Mouse (Mus musculus): Measurements from ENCODE around the gene Safb2.
"Not testable (repeated sequence)": the region's sequence is repeated elsewhere in the genome, so short reads cannot be mapped to it uniquely, and the experiment has no call there.

Gene Safb2

DNA sequence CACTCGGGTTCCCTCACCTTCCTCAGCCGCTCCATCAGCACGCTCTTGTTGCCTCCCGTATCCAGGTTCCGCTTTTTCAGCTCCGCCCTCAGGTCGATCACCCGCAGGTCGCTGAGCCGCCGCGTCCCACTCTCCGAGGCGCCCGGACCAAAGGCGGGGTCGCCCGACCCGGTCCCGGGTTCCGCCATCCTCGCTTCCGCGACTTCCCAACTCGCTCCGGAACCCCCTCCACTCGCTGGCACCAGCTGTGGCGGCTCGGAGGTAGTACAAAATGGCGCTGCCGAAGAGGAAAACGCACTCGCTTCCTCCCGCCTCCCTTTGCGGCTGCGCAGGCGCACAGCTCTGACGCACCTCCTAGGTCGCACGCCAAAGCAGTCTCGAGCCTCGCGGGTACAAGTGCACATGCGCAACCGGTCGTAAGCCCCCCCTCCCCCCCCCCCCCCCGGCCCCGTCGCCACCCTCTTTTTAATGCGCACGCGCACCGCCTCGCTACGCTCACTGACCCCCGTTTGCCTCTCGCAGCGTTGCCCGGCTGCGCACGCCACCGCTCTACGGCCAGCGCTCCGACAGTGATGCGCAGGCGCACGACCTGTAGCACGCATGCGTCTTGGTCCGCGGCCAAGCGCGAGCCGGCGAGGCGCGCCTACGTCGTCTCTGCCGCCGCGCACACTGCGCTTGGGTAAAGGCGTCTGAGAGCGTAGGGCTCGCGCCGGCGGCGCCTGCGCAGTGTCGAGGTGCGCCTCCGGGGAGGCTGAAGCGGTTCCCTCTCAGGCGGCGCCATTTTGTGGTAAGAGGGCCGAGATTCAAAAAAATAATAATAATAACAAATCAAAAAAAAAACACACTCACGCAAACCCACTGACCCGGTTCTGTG, at the start of gene Safb2, which contains the start of gene Safb:
Safb2 (minus strand) TSS at position 329 of the 874 bp plus-strand sequence.
Safb (plus strand) TSS at position 569 of the 874 bp plus-strand sequence.
- DNase-seq (ENCODE audit: low spot score), result peak; percentile 96

DNA sequence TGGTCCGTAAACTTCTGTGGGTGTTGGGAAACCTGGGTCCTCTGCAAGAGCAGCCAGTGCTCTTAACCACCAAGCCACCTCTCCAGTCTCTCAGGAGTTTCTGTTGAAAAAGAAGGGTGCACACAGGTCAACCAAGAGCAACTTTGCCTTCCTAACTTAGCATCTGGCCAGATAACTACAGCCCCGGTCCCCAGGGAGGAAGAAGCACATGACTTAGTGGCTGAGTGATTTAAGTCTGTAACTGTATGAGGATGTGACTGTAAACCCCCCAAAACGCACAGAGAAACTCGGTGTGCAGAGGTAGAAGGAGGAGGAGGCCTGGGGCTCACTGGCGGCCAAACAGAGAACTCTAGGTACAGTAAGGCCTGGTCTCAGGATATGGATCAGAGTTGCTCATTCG, 49.6 kb upstream of the Safb2 start:
- no peak for DNase-seq (ENCODE audit: low spot score)

DNA sequence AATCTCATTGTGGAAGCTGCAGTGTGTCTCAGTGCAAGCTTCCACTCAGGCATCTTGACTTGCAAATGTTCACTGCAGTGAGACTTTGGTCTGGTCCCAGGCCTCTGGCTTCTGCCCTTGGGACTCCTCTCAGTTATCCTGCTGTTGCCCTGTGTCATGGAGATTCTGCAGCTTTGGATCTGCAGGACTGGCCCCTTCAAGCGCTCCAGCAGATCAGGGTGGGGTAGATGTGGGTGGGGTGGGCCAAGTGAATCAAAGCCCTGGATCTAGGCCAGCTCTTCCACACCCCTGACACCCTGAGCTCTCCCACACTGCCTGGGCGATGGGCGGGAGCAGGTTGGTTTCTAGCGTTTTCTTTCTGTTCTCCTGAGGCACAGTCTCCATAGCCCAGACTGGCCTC, 47.4 kb upstream of the Safb2 start:
- no peak for DNase-seq (ENCODE audit: low spot score)

DNA sequence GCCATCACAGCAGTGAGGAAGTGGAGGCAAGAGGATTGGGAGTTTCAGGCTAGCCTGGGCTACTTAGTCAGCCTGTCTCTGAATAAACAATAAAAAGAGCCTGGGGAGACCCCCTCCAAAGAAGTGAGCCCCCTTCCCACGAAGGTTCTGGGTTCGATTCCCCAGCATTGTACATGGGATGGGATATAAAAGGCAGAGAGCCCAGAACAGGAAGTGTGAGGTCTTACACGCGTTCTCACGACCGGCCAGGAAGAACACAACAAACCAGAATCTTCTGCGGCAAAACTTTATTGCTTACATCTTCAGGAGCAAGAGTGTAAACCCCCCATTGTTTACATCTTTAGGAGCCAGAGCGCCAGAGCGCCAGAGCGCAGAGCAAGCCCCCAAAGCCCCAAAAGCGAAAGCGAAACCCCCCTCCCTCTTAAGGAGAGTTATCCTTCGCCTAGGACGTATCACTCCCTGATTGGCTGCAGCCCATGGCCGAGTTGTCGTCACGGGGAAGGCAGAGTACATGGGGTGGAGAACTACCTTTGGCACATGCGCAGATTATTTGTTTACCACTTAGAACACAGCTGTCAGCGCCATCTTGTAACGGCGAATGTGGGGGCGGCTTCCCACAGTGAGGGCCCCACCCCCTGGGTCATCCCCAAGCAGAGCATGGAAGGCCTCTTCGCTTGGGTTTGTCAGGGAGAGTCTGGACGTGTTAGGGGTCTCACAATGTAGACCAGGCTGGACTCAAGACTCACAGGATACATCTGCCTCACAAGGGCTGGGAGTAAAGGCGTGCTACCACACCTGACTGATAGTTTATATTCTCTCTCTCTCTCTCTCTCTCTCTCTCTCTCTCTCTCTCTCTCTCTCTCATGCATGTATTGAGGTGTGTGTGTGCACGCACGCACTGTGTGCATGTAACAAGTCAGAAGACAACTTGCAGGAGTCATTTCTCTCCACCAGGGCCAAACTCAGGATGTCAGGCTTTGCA, 45.7 kb upstream of the Safb2 start:
- DNase-seq (ENCODE audit: low spot score), result not testable (repeated sequence)

DNA sequence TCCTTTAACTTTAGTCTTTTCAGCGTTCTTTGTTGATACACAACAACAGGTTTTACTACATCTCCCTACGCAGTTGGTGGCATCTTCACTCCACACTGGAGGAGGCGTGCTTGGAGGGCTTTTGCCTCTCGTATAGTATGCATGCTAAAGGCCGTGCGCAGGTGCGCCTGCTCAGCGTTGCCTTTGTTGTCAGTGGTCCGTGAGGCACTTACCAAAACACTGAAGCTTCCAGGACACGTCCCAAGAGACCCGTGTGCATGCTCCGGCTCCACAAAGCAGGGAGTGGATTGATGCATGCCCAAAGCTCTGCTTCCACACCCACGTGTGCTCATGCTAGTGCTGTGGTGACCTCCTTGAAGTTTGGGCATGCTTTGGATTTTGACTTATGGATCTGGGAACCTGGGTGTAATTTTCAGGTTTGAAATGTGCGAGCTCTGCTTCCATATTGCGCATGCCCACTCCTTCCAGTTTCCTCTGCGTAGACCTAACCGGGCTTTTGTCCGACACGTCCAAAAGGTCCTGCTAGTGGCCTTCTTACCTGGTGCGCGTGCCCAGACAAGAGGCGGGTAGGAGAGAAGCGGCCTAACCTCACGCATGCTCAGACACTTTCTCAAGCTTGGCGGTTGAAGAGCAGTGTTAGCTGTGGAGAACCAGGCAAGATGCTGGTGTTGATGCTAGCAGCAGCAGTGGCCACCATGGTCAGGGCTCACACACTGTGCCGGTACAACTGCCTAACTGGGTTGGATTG, 43.3 kb upstream of the Safb2 start, which contains the start of gene Catsperd:
Catsperd (plus strand) TSS at position 614 of the 748 bp plus-strand sequence.
- DNase-seq (ENCODE audit: low spot score), result no peak

DNA sequence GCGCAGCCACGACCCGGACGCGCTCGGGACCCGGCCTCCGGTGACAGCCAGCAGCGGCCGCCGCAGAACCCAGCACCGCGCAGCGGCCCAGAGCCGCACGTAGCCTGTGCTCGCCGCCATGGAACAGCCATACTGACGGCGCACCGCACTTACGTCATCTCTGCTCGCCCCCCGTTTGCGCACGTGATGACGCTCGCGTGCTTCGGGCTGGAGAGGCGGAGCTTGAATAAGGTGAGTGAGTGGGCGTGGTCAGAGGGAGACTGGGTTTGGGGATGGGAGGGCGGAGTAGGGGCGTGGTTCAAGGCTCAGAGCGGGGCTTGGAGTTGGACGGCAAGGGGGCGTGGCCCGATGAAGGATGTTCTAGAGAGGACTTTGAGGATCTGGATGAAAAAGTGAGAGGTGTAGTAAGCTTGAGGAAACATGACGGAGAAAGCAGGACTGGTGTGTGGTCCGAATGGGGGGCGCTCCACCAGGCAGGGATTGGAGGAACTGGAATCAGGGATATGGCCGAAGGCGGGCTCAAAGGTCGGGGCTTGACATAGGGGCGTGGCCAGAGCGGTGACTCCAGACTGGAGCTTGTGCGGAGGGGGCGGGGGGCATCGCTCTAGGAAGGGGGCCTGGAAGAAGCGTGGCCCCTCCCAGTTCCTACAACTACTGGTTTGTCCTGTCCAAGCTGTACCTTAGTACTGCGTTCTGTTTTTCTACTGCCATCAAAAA, 42.5 kb upstream of the Safb2 start, which contains the start of gene Lonp1:
Lonp1 (minus strand) TSS at position 134 of the 717 bp plus-strand sequence.
- DNase-seq (ENCODE audit: low spot score), result peak; percentile 96

DNA sequence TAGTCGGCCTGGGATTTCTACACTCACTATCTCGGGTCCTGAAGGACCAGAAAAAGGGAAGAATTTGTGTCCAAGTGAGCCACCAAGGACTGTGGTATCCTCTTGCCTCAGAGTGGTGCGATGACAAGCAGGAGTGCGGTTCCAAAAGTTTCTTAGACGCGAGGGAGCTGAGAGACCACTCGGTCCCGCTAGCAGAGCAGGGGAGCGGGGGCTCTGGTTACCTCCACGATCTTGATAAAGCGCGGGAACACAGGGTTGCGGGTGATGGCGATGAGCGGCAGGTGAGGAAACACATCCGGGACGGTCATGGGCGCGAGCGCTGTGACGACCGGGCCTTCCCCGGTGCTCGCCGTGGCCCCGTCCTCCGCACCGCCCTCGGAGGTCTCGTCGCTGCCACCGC, 41.9 kb upstream of the Safb2 start:
- DNase-seq (ENCODE audit: low spot score), result no peak

DNA sequence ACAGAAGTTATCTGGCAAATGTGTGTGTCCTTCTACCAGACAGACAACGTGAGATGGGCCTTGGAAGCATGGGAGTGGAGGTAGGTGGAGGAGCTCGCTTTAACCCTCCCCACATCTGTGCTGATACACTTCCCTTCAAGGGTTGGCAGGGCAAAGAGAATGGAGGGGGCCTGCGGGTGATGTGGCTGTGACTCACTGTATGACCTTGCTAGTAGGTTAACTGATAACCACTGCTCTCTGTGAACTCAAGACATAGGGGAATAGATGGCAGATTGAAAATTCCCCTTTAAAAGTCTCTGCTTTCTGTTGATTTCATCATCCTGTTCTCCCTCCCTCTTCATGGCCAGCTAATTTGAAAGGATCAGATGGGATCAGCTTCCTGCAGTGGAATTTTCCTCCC, 41.1 kb upstream of the Safb2 start:
- DNase-seq (ENCODE audit: low spot score), result no peak

DNA sequence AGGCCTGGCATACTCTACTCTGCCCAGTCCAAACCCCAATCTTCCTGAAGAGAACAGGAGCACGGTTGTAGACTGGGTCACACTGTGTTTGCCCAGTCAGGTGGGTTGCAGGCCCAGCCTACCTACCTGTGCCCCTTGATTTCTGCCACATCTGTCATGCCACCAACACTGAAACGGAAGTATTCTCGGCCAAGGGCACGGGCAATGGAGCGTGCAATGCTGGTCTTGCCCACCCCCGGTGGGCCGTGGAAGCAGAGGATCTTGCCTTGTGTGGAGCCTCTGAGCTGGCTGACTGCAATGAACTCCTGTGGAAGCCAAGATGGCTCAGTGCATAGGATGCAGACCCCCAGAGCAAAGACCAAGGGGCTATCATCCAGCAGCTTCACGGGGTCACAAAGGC, 33.2 kb upstream of the Safb2 start:
- no peak for DNase-seq (ENCODE audit: low spot score)

DNA sequence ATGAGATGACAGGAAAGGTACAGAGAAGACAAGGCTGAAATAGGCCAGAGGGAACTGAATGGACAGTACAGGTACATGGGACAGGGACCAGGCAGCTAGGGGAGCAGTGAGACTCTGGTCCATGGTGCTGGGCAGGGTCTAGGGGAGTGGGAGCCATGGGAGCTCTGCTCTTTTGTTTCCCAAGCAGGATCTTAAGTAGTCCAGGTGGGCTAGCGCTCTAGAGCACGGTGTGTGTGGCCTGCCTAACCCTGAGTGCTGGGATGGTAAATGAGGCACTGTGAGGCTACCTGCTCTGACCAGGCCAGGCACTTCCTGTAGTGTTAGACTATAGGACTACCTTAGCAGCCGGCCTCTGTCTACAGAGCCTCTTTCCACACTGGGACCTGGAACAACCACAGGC, 32.3 kb upstream of the Safb2 start:
- DNase-seq (ENCODE audit: low spot score), result no peak

DNA sequence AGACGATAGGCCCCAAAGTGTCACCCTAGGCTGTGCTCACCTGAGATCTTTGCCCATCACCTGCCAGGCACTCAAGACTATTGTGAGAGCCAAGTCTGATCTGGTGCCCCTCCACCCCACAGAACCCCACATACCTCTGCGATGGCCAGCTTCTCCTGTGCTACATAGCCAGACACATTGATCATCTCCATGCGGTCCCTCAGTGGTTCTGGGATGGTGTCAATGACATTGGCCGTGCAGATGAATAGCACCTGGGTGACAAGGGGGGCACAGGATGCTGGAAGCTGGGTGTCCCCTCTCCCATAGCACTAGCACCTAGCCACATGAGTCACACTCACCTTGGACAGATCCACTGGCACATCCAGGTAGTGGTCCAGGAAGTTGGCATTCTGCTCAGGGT, 31.4 kb upstream of the Safb2 start:
- DNase-seq (ENCODE audit: low spot score), result no peak

DNA sequence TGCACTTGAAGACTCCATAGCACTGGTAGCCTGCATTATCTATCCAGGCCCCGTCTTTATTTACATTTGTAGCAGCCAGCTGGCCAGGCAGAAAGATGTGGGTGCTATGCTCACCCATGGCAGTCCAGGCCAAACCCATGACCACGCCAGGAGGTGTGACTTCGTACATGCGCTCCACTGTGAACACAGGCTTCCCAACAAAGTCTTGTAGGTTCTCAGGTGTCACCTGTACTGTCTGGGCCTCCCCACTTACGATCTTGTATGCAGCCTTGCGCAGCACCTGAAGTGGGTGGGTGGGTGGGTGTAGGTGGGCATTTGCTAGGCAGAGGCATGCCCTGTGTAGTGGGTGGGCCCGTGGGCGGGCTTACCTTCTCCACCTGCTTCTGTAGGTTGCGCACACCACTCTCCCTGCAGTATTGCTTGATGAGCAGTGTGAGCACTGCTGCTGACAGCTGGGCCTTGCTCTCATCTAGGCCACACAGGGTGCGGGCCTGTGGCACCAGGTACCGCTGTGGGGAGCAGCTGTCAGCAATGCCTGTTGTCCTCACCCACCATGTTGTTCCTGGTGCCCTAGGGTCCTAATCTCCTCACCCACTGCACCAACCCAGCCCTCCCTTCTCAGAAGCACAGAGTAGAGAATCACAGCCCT, 30.9 kb upstream of the Safb2 start:
- no peak for DNase-seq (ENCODE audit: low spot score)

DNA sequence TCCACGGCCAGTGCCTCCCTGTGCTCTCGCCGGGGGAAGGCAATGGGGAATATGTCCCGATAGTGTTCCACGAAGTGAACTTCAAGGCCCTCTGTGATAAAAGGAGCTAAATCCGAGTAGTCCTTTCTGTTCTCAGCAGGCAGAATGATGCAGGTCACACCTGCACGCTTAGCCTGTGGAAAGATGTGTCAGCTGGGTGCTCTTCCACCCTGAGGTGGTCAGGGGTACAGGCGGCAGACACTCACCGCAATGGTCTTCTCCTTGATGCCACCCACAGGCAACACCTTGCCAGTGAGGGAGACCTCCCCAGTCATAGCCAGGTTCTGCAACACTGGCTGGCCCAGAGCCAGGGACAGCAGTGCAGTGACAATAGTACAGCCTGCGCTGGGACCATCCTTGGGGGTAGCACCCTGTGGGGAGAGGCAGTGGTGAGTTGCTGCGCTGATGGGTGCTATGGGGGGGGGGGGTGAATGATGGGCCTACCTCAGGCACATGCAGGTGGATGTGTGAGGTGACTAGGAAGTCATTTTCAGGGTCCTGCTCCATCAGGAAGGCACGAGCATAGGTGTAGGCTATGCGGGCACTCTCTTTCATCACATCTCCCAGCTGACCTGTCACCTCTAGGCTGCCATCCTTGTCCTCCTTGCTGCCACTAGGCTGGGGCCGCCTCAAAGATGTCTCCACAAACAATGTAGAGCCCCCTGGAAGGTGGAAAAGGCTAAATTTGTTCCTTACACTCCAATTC, 30.2 kb upstream of the Safb2 start:
- no peak for DNase-seq (ENCODE audit: low spot score)

DNA sequence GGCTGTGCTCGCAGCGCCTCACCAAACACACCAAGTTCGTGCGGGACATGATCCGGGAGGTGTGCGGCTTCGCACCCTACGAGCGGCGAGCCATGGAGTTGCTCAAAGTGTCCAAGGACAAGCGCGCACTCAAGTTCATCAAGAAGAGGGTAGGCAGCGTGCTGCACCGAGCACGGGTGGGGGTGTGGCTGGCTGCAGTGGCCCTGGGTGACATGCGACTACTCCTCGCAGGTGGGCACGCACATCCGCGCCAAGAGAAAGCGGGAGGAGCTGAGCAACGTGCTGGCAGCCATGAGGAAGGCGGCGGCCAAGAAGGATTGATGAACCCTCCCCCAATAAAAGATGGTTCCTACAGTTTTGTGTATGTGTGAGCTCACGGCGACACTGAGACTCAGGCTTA, 29.5 kb upstream of the Safb2 start:
- DNase-seq (ENCODE audit: low spot score), result not testable (repeated sequence)

DNA sequence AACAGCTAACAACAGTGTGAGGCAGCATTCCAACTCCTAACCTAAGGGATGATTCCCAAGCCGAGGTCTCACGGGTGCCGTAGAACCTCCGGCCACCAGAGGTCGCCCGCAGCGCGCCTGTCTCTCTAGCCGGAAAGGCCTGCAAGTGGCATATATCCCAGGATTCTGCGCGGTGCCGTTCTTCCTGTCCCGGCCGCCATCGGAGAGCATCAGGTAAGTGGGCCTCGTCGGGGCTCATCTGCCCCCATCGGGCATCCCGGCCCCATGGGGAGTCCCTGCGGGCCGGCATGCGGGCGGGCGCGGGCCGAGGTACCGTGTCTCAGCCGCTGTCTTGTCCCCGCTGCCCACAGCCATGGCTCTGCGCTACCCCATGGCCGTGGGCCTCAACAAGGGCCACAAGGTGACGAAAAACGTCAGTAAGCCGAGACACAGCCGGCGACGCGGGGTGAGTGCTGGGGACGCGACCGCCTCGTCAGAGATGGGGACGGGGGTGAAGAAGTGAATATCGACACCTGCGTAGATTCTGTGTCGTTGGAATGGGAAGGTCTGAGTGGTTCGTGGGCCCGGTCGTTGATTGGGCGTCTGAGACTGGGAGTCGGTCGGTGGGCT, 29.0 kb upstream of the Safb2 start, which contains the start of gene Rpl36:
Rpl36 (plus strand) TSS at position 181 of the 609 bp plus-strand sequence.
- peak; percentile 87 for DNase-seq (ENCODE audit: low spot score)

DNA sequence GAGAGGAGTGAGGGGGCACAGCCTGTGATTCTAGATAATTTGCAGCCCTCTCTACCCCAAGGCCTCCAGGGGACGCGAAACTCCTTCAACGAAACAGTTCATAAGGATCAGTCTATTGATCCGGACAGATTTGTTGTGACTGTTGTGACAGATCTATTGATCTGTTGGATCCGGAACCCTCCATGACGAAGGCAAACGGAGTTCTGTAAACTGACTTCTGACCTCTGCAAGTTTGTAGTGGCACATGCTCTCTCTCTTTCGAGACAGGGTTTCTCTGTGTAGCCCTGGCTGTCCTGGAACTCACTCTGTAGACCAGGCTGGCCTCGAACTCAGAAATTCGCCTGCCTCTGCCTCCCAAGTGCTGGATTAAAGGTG, 28.2 kb upstream of the Safb2 start:
- not testable (repeated sequence) for DNase-seq (ENCODE audit: low spot score)

DNA sequence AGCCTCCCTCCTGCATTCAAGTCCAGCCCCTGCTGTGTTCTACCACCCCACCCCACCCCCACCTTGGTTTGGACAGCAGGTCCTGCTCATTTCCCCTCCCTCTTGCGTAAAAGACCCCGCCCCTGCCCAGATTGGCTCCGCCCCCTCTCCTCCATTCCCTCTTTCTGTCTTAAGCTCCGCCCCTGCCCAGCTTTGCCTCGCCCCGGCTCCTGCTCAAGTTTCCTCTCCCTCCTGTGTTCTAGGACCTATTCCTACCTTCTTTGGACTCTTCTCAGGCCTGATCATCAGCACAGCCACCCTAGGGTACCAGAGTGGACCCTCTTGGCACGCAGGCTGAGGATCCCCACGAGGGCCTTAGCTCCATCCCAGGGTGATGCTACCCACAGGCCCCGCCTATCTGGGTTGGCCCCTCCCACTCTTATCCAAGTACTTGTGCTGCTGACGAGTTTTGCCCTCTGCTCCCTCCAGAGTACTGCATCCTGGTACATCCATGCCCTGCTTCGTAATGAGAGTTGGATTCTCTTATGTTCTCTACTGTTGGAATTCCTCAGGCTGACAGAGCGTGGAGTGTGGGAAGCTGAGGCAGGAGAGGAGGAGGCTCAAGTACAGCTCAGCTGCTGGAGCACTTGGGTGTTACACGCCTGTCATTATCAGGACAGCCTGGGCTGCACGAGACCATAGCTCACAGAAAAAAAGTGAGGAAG, 27.6 kb upstream of the Safb2 start:
- DNase-seq (ENCODE audit: low spot score), result no peak

DNA sequence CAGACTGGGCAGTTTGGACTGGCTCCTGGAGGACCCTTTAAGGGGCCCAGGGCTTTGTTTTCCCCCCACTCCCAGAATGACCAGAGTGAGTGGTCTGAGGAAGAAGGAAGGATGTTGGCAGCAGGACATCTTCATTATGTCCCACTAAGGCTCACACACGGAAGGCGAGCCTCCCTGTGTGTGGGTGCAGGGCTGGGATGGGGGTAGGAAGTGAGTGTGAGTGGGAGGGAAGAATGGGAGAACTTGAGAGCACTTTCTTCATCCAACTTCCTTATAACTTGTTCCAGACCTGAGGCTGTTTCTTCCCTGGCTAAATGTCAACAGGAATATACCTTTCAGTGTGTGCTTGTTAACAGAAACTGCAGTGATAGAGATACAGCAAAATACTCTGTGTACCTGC, 26.9 kb upstream of the Safb2 start:
- no peak for DNase-seq (ENCODE audit: low spot score)
